8 mouse cellular contexts compared by ENCODE assay signal in the genomic region with DNA sequence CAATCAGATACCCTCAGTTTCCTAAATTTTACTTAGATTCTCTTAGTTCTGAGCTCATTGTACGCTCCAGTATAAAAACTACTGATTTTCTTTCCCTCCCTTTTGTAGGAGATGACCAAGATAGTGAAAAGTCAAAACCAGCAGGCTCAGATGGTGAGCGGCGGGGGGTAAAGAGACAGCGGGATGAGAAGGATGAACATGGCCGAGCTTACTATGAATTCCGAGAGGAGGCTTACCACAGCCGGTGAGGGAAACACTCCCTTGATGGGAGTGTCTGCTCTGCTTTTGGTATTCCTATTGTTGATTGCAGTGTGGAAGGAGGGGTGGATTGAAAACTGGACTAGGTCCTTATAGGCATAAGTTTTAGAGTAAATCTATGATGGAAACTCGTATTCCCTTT. TPM values are rescaled to one million over a fixed set of nuclear protein-coding genes. Genes with fewer than 3 reads are reported as not detected.
DNase-seq lines count a peak whose midpoint lies in the region; ATAC-seq lines count a peak whose summit lies in the region.

No protein-coding gene starts in this region.

- 0 out of 2 replicates have a peak overlapping the region, but pooled peaks have one; percentile 46 for H3K9ac ChIP-seq in kidney, embryonic 16.5 days (replicated peaks; ENCODE audit: low read length)
- H3K9ac ChIP-seq in hindbrain, embryonic 16.5 days (ENCODE audit: low read depth, low read length): peak overlapping the region; percentile 50
- H3K9ac ChIP-seq in neural tube, embryonic 12.5 days: peak overlapping the region; percentile 98; the same call in 1 of the 2 replicates

- peaks cover 43% of the 10 kb centered on the region for H3K36me3 ChIP-seq in kidney, embryonic 16.5 days (ENCODE audit: insufficient read depth, low read length)
- H3K36me3 ChIP-seq in hindbrain, embryonic 16.5 days (ENCODE audit: control insufficient read depth, insufficient read depth, low read length): peaks cover 38% of the 10 kb centered on the region
- peaks cover 48% of the 10 kb centered on the region for H3K36me3 ChIP-seq in neural tube, embryonic 12.5 days

- no peaks in the 10 kb centered on the region for H3K9me3 ChIP-seq in kidney, embryonic 16.5 days (ENCODE audit: low read length)
- H3K9me3 ChIP-seq in hindbrain, embryonic 16.5 days (ENCODE audit: control insufficient read depth, low read length): no peaks in the 10 kb centered on the region
- no peaks in the 10 kb centered on the region for H3K9me3 ChIP-seq in neural tube, embryonic 12.5 days

- no peak overlapping the region for H3K27ac ChIP-seq in kidney, embryonic 16.5 days (ENCODE audit: low read length)
- H3K27ac ChIP-seq in hindbrain, embryonic 16.5 days (ENCODE audit: low read depth, low read length): no peak overlapping the region
- H3K27ac ChIP-seq in neural tube, embryonic 12.5 days: no peak overlapping the region

- no peak for ATAC-seq in kidney, embryonic 16.5 days (ENCODE audit: low FRiP score, low TSS enrichment)
- no peak for ATAC-seq in hindbrain, embryonic 16.5 days
- no peak for ATAC-seq in neural tube, embryonic 12.5 days (ENCODE audit: low FRiP score, low read depth)

- H3K4me1 ChIP-seq in kidney, embryonic 16.5 days (ENCODE audit: insufficient read depth, low read length): peaks cover 21% of the 10 kb centered on the region
- peaks cover 30% of the 10 kb centered on the region for H3K4me1 ChIP-seq in hindbrain, embryonic 16.5 days (ENCODE audit: control insufficient read depth, insufficient read depth, low read depth, low read length)
- H3K4me1 ChIP-seq in neural tube, embryonic 12.5 days: peaks cover 29% of the 10 kb centered on the region

- DNase-seq in kidney, adult 18-20 months: no peak
- peak; percentile 79 to 83 for DNase-seq in cerebellum, postnatal 10 days
- DNase-seq in gastrocnemius, postnatal 36 days: no peak
- no peak for DNase-seq in gastrocnemius, postnatal 10 days
- no peak for DNase-seq in thymus, postnatal 10 days (ENCODE audit: low spot score in 2 of 2)

- 68% methylated on average over 8 of the region's 8 CpGs for WGBS in kidney, embryonic 16.5 days
- 55% methylated on average over 8 of the region's 8 CpGs for WGBS in hindbrain, embryonic 16.5 days
- WGBS in neural tube, embryonic 12.5 days: 75% methylated on average over 8 of the region's 8 CpGs

- peak overlapping the region; percentile 88 for H3K4me2 ChIP-seq in kidney, embryonic 16.5 days (replicated peaks; ENCODE audit: low read depth, low read length)
- H3K4me2 ChIP-seq in hindbrain, embryonic 16.5 days (ENCODE audit: low read length): peak overlapping the region; percentile 69
- H3K4me2 ChIP-seq in neural tube, embryonic 12.5 days (replicated peaks): peak overlapping the region; percentile 97

- H3K4me3 ChIP-seq in kidney, embryonic 16.5 days (ENCODE audit: low read length): peak overlapping the region; percentile 100
- peak overlapping the region; percentile 94 for H3K4me3 ChIP-seq in hindbrain, embryonic 16.5 days (ENCODE audit: low read length)
- peak overlapping the region; percentile 8; the same call in 1 of the 2 replicates for H3K4me3 ChIP-seq in neural tube, embryonic 12.5 days

- H3K27me3 ChIP-seq in kidney, embryonic 16.5 days (ENCODE audit: insufficient read depth, low read length): no peaks in the 10 kb centered on the region
- H3K27me3 ChIP-seq in hindbrain, embryonic 16.5 days (replicated peaks; ENCODE audit: control insufficient read depth, insufficient read depth, low read length): no peaks in the 10 kb centered on the region
- H3K27me3 ChIP-seq in neural tube, embryonic 12.5 days (replicated peaks): no peaks in the 10 kb centered on the region

- intact Hi-C loops in gastrocnemius, postnatal 36 days (cut with DNase I): no loop called here

RNA-seq across cellular contexts. Expression of a gene that starts 2.9 kb away (rescaled TPM):
- polyA plus RNA-seq in kidney, embryonic 16.5 days (2015; fragmentation: Nextera tagmentation; extraction: Ambion mirVana): 5.4 and 5.9 TPM in 2 replicates
- 5.1 and 5.8 TPM in 2 replicates for polyA plus RNA-seq in hindbrain, embryonic 16.5 days (2015; fragmentation: Nextera tagmentation; extraction: Ambion mirVana)
- polyA plus RNA-seq in neural tube, embryonic 12.5 days (2016; fragmentation: Nextera tagmentation; extraction: Ambion mirVana): 5.7 and 7.5 TPM in 2 replicates
- 10 to 100 TPM; 31.0 to 36.6 TPM for total RNA-seq in gastrocnemius, postnatal 36 days (2021)
- total RNA-seq in gastrocnemius, postnatal 10 days (2021): 10 to 100 TPM; 42.2 to 47.8 TPM

RNA-seq across cellular contexts. Expression of a gene that starts 3.6 kb away (rescaled TPM):
- polyA plus RNA-seq in kidney, embryonic 16.5 days (2015; fragmentation: Nextera tagmentation; extraction: Ambion mirVana): 53.0 and 63.0 TPM in 2 replicates
- polyA plus RNA-seq in hindbrain, embryonic 16.5 days (2015; fragmentation: Nextera tagmentation; extraction: Ambion mirVana): 51.6 and 54.3 TPM in 2 replicates
- polyA plus RNA-seq in neural tube, embryonic 12.5 days (2016; fragmentation: Nextera tagmentation; extraction: Ambion mirVana): 55.2 and 57.7 TPM in 2 replicates
- 1 to 10 TPM; 9.2 TPM for total RNA-seq in gastrocnemius, postnatal 36 days (2021)
- total RNA-seq in gastrocnemius, postnatal 10 days (2021): 10 to 100 TPM; 11.8 to 15.7 TPM

RNA-seq across cellular contexts. Expression of a gene that starts 6.9 kb away (rescaled TPM):
- polyA plus RNA-seq in kidney, embryonic 16.5 days (2015; fragmentation: Nextera tagmentation; extraction: Ambion mirVana): not detected in 2 replicates
- polyA plus RNA-seq in hindbrain, embryonic 16.5 days (2015; fragmentation: Nextera tagmentation; extraction: Ambion mirVana): not detected in 2 replicates
- 0.45 TPM in 1 of 2 replicates, not detected in the other for polyA plus RNA-seq in neural tube, embryonic 12.5 days (2016; fragmentation: Nextera tagmentation; extraction: Ambion mirVana)
- total RNA-seq in gastrocnemius, postnatal 36 days (2021): 1 to 10 TPM in 1 of 2 experiments, not detected in 1; 1.4 TPM
- not detected for total RNA-seq in gastrocnemius, postnatal 10 days (2021)

RNA-seq across cellular contexts. Expression of a gene that starts 14.6 kb away (rescaled TPM):
- 56.7 and 62.4 TPM in 2 replicates for polyA plus RNA-seq in kidney, embryonic 16.5 days (2015; fragmentation: Nextera tagmentation; extraction: Ambion mirVana)
- 117 TPM in 2 replicates for polyA plus RNA-seq in hindbrain, embryonic 16.5 days (2015; fragmentation: Nextera tagmentation; extraction: Ambion mirVana)
- 66.1 and 68.5 TPM in 2 replicates for polyA plus RNA-seq in neural tube, embryonic 12.5 days (2016; fragmentation: Nextera tagmentation; extraction: Ambion mirVana)
- 10 to 100 TPM; 15.9 to 17.8 TPM for total RNA-seq in gastrocnemius, postnatal 36 days (2021)
- 10 to 100 TPM; 16.8 to 19.5 TPM for total RNA-seq in gastrocnemius, postnatal 10 days (2021)

RNA-seq across cellular contexts. Expression of a gene that starts 16.3 kb away (rescaled TPM):
- 3.2 and 5.4 TPM in 2 replicates for polyA plus RNA-seq in kidney, embryonic 16.5 days (2015; fragmentation: Nextera tagmentation; extraction: Ambion mirVana)
- polyA plus RNA-seq in hindbrain, embryonic 16.5 days (2015; fragmentation: Nextera tagmentation; extraction: Ambion mirVana): 477 and 526 TPM in 2 replicates
- 203 and 211 TPM in 2 replicates for polyA plus RNA-seq in neural tube, embryonic 12.5 days (2016; fragmentation: Nextera tagmentation; extraction: Ambion mirVana)
- total RNA-seq in gastrocnemius, postnatal 36 days (2021): not detected
- under 1 TPM; 0.66 to 0.77 TPM for total RNA-seq in gastrocnemius, postnatal 10 days (2021)

Comparison
In these comparisons a context has a peak if more than half of its experiments do, and no peak if none do; other contexts are left out.
1. H3K4me3 ChIP-seq: peak in every context shown above with its lines; median percentile 100 in kidney, embryonic 16.5 days; 94 in hindbrain, embryonic 16.5 days; 8 in neural tube, embryonic 12.5 days.
2. H3K9ac ChIP-seq: peak in every context shown above with its lines; median percentile 98 in neural tube, embryonic 12.5 days; 50 in hindbrain, embryonic 16.5 days; 46 in kidney, embryonic 16.5 days.
3. DNase-seq: peak in cerebellum, postnatal 10 days (2 of 2); none in kidney, adult 18-20 months (single experiment), gastrocnemius, postnatal 36 days (0 of 2), gastrocnemius, postnatal 10 days (single experiment) and thymus, postnatal 10 days (0 of 2).
4. Peak in every context shown above with its lines, with median percentiles within 50 percentile points of each other: H3K4me2 ChIP-seq.